Mouse (Mus musculus) ES-CJ7 (cell line): ENCODE measurements around the gene Spata31d1d.

Source experiments
- DNase-seq: peaks from one replicate; pipeline ENCODE4 v3.0.0; 2011; ENCODE audit warnings: low read depth, low spot score

The Spata31d1d gene

DNA sequence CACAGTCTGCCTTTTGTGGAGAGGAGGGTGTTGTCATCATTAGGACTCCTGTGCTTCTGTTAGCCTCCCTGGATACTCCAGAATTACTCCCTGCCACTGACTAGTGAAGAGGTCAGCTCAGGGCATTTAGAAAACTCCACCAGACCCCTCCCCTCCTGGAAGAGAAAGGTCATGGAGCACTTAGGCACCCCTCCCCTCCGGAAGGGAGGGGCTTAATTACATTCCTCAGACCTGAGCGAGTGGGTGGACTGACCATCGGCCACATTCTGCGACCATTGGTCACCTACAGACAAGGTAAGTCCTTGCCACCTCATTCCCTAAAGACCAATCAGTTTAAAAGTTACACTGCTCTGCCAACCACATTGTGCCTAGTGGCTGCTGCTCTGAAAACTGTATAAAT lies 52.2 kb downstream of the Spata31d1d start:
- DNase-seq = peak; percentile 77

DNA sequence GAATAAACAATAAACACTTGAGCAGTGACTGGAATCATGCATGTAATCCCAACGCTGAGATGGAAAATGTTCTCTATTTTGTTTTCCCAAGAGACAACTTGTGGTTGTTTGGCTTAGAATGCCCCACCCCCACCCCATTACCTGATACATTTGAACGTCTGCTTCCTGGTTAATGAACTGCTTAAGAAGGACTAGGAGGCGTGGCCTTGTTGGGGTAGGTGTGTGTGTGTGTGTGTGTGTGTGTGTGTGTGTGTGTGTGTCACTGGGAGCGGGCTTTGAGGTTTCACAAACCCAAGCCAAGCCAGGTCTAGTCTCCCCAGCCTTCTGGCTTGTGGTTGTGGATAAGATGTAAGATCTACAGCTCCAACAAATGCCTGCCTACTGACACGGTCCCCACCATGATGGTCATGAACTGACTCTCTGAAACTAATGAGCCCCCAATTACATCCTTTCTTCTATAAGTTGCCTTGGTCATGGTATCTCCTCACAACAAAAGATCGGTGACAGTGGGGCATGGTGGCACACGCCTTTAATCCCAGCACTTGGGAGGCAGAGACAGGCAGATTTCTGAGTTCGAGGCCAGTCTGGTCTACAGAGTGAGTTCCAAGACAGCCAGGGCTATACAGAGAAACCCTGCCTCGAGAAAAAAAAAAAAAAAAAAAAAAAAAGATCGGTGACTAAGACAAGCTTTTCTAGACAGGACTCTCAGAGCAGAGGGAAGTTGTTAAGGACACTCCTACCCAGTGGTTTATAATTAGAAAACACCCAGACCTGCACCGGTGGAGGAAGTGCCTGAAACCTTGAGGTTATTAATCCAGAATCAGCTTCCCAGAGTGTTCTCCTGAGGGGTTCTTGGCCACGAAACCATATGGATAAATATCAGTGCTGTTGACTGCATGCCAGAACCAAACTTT lies 55.0 kb downstream of the Spata31d1d start:
- DNase-seq = peak; percentile 54
